Mouse (Mus musculus): ENCODE measurements around the gene Smc1b.

DNA sequence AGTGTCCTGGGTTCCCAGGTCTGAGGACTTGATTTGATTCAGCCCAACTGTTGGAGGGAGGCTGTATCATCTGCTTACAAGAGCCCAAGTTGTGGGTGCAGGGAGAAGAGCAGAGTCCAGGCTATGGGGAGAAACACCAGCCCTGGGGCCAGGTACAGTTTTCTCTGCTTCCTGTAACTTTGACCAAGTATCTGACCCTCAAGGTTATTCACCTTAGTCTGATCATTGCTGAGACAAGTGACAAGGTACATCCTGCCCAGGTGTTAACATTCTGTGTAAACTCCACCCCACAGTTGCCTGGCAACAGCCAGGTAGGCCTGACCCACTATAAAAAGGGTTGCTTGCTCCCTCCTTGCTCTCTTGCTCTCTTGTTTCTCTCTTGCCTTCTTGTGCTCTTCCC lies 29.7 kb upstream of the Smc1b start:
- TF ChIP-seq POLR2A (IDR thresholded peaks at IDR 0.05; ENCODE audit: insufficient read depth, low read depth, low read length) (no peak), CTCF (IDR thresholded peaks at IDR 0.05) (no peak), EP300 (IDR thresholded peaks at IDR 0.05; ENCODE audit: insufficient read depth, low read depth, low read length) (no peak)
